Mouse (Mus musculus) liver, embryonic 13.5 days (tissue): ENCODE measurements around the gene Slc13a3. TPM values are rescaled to one million over a fixed set of nuclear protein-coding genes. Genes with fewer than 3 reads are reported as not detected.

ENCODE experiments used
- ATAC-seq: fragments of 200-750 bp; cut with Nextera tagmentation; 2 replicates; pipeline ENCODE4 v1.8.0; 2017; ENCODE audit warnings: low read depth, mild to moderate bottlenecking, moderate number of reproducible peaks, moderate library complexity
- DNase-seq: peaks from one replicate; pipeline ENCODE4 v3.0.0; 2022
- H3K27ac ChIP-seq: fragments of 300-500 bp; sonication (generic); 2 replicates; pipeline ENCODE4 v1.5.1; 2015; ENCODE audit warnings: moderate library complexity, mild to moderate bottlenecking, inconsistent platforms
- H3K27me3 ChIP-seq: fragments of 300-500 bp; sonication (generic); 2 replicates; pipeline ENCODE4 v1.6.1; 2015; ENCODE audit warnings: mild to moderate bottlenecking, inconsistent platforms
- H3K36me3 ChIP-seq: fragments of 300-500 bp; sonication (generic); 2 replicates; pipeline ENCODE4 v1.6.1; 2015; ENCODE audit warnings: mild to moderate bottlenecking, inconsistent platforms
- H3K4me1 ChIP-seq: fragments of 300-500 bp; sonication (generic); replicated peaks from 2 replicates; pipeline ENCODE4 v1.6.1; 2015; ENCODE audit warnings: inconsistent platforms
- H3K4me2 ChIP-seq: fragments of 300-500 bp; sonication (generic); 2 replicates; pipeline ENCODE4 v1.6.1; 2015; ENCODE audit warnings: inconsistent platforms, mild to moderate bottlenecking, moderate library complexity
- H3K4me3 ChIP-seq: fragments of 300-500 bp; sonication (generic); replicated peaks from 2 replicates; pipeline ENCODE4 v1.5.1; 2015; ENCODE audit warnings: mild to moderate bottlenecking, inconsistent platforms
- H3K9ac ChIP-seq: fragments of 300-500 bp; sonication (generic); 2 replicates; pipeline ENCODE4 v1.6.1; 2015; ENCODE audit warnings: mild to moderate bottlenecking, inconsistent platforms
- H3K9me3 ChIP-seq: fragments of 300-500 bp; sonication (generic); replicated peaks from 2 replicates; pipeline ENCODE4 v1.6.1; 2016; ENCODE audit warnings: inconsistent platforms
- WGBS: fragments of 180-500 bp; shearing (Covaris S2); methylation state at CpG from one replicate; pipeline ENCODE4 v1.1.7; 2015; ENCODE audit not compliant: insufficient replicate concordance; 5-methylcytosine and 5-hydroxymethylcytosine counted together
- polyA plus RNA-seq: library from polyadenylated mRNA; unstranded; fragments of >200 nt; fragmentation: Nextera tagmentation; extraction: Ambion mirVana; gene quantifications from 2 replicates; pipeline ENCODE4 v1.2.1, GENCODE M21; 2015

Gene Slc13a3
- polyA plus RNA-seq, 1 experiment from 2014 or later, result 4.4 TPM

GRCm38 (mm10) chr2:165407700-165408301, 65.2 kb downstream of the Slc13a3 start:
- Histone ChIP-seq H3K4me1 (peaks cover 37% of the 10 kb centered on the region), H3K36me3 (no peaks in the 10 kb centered on the region), H3K4me2 (no peak overlapping the region), H3K9ac (no peak overlapping the region), H3K27ac (no peak overlapping the region), H3K4me3 (no peak overlapping the region), H3K9me3 (no peaks in the 10 kb centered on the region), H3K27me3 (no peaks in the 10 kb centered on the region)
- peak; percentile 19 for DNase-seq
- WGBS, result 41% methylated on average over 10 of the region's 10 CpGs
- ATAC-seq, result no peak

- DNase-seq (no peak), ATAC-seq (peak; percentile 20; the same call in 1 of the 2 replicates)
- Histone ChIP-seq H3K4me2 (no peak overlapping the region), H3K9ac (no peak overlapping the region), H3K4me3 (no peak overlapping the region), H3K27ac (peak overlapping the region; percentile 75), H3K9me3 (no peaks in the 10 kb centered on the region), H3K4me1 (peaks cover 48% of the 10 kb centered on the region), H3K36me3 (no peaks in the 10 kb centered on the region), H3K27me3 (no peaks in the 10 kb centered on the region)
- WGBS, result 10% methylated on average over 6 of the region's 6 CpGs
Measured at GRCm38 (mm10) chr2:165405351-165405750, 67.7 kb downstream of the Slc13a3 start.

GRCm38 (mm10) chr2:165404951-165405350, 68.1 kb downstream of the Slc13a3 start:
- WGBS, result 23% methylated on average over 9 of the region's 9 CpGs
- H3K27me3 ChIP-seq, result no peaks in the 10 kb centered on the region
- H3K36me3 ChIP-seq, result no peaks in the 10 kb centered on the region
- ATAC-seq (peak; percentile 75), DNase-seq (no peak)
- H3K4me3 ChIP-seq, result no peak overlapping the region
- H3K9me3 ChIP-seq, result no peaks in the 10 kb centered on the region
- peak overlapping the region; percentile 75 for H3K27ac ChIP-seq
- H3K9ac ChIP-seq, result no peak overlapping the region
- no peak overlapping the region for H3K4me2 ChIP-seq
- H3K4me1 ChIP-seq, result peaks cover 49% of the 10 kb centered on the region

- H3K4me2 ChIP-seq, result no peak overlapping the region
- no peak overlapping the region for H3K27ac ChIP-seq
- peaks cover 25% of the 10 kb centered on the region for H3K4me1 ChIP-seq
- no peaks in the 10 kb centered on the region for H3K9me3 ChIP-seq
- 60% methylated on average over 15 of the region's 15 CpGs for WGBS
- H3K9ac ChIP-seq, result no peak overlapping the region
- ATAC-seq (no peak), DNase-seq (no peak)
- no peaks in the 10 kb centered on the region for H3K27me3 ChIP-seq
- H3K36me3 ChIP-seq, result no peaks in the 10 kb centered on the region
- no peak overlapping the region for H3K4me3 ChIP-seq
Measured at GRCm38 (mm10) chr2:165398164-165398785, 74.8 kb downstream of the Slc13a3 start.

- 76% methylated on average over 23 of the region's 23 CpGs for WGBS
- no peaks in the 10 kb centered on the region for H3K27me3 ChIP-seq
- H3K27ac ChIP-seq, result no peak overlapping the region
- no peaks in the 10 kb centered on the region for H3K36me3 ChIP-seq
- H3K9ac ChIP-seq, result no peak overlapping the region
- no peak for ATAC-seq
- H3K4me2 ChIP-seq, result no peak overlapping the region
- no peak overlapping the region for H3K4me3 ChIP-seq
- peaks cover 20% of the 10 kb centered on the region for H3K4me1 ChIP-seq
- no peaks in the 10 kb centered on the region for H3K9me3 ChIP-seq
- DNase-seq, result no peak
Measured at GRCm38 (mm10) chr2:165397502-165398163, 75.4 kb downstream of the Slc13a3 start.

DNA sequence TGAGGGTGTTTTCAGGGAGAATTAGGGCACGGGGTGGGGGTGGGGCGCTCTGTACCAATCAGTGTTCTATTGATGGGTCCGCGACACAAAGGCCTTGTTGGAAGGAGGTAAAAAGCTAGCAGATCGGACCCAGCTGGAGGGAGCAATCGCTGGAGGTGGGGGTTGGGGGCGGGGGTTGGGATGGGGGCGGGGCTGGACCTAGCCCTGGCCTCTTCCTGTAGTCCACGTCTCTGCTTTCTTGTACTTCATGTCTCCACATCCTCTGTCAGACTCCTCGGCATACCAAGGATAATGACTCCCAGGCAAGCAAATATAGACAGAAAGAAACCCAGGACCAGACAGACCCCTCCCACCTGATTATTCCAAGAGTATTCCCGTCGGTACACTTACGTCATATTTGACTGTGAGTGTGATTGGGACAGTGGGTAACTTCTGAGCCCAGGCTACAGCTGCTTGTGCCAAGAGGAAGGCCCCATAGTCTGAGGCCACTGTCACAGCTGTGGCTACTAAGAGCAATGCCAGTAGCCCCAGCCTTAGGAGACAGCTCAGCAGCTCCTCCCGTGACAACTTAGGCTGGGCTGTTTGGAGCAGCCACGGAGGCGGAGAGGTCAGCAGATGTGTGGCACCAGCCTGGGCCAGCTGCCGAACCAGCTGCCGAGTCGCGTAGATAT, 76.1 kb downstream of the Slc13a3 start:
- no peaks in the 10 kb centered on the region for H3K27me3 ChIP-seq
- H3K27ac ChIP-seq, result no peak overlapping the region; the same call in 1 of the 2 replicates
- H3K4me2 ChIP-seq, result no peak overlapping the region
- WGBS, result 53% methylated on average over 20 of the region's 20 CpGs
- no peak overlapping the region for H3K4me3 ChIP-seq
- no peak for DNase-seq
- peak overlapping the region; percentile 41; the same call in 1 of the 2 replicates for H3K9ac ChIP-seq
- peaks cover 20% of the 10 kb centered on the region for H3K4me1 ChIP-seq
- H3K36me3 ChIP-seq, result no peaks in the 10 kb centered on the region
- ATAC-seq, result no peak
- H3K9me3 ChIP-seq, result no peaks in the 10 kb centered on the region

DNA sequence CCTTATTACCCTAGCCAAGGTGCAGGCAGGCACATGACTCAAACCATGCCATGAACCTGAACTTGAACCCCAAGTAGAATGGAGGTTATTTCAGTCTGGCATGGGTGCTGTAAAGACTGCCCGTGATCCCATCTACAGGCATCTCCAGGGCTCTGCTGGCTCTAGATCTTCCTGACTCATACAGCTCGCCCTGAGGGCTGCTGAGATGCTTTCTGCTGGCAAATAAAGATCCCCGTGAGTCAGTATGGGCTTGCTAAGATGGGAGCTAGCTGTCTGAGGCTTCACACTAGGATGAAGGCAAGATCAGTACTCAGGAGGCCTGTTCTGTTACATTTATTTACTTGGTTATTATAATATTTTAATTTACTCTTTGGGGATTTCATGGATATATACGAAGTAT, 80.9 kb downstream of the Slc13a3 start:
- no peak overlapping the region for H3K4me2 ChIP-seq
- H3K4me1 ChIP-seq, result peaks cover 12% of the 10 kb centered on the region; the same call in 1 of the 2 replicates
- H3K9me3 ChIP-seq, result no peaks in the 10 kb centered on the region
- no peaks in the 10 kb centered on the region for H3K36me3 ChIP-seq
- no peak overlapping the region for H3K9ac ChIP-seq
- no peak overlapping the region for H3K27ac ChIP-seq
- DNase-seq (no peak), ATAC-seq (no peak)
- no peak overlapping the region for H3K4me3 ChIP-seq
- peaks cover 9% of the 10 kb centered on the region for H3K27me3 ChIP-seq
- WGBS, result 63% methylated on average over 4 of the region's 4 CpGs

GRCm38 (mm10) chr2:165391561-165391960, 81.5 kb downstream of the Slc13a3 start:
- peaks cover 10% of the 10 kb centered on the region; the same call in 1 of the 2 replicates for H3K4me1 ChIP-seq
- no peak overlapping the region for H3K4me3 ChIP-seq
- no peaks in the 10 kb centered on the region for H3K36me3 ChIP-seq
- H3K9me3 ChIP-seq, result no peaks in the 10 kb centered on the region
- no peak overlapping the region for H3K4me2 ChIP-seq
- 20% methylated on average over 8 of the region's 8 CpGs for WGBS
- ATAC-seq, result no peak
- no peak overlapping the region for H3K27ac ChIP-seq
- H3K27me3 ChIP-seq, result peaks cover 9% of the 10 kb centered on the region
- no peak for DNase-seq
- no peak overlapping the region for H3K9ac ChIP-seq

DNA sequence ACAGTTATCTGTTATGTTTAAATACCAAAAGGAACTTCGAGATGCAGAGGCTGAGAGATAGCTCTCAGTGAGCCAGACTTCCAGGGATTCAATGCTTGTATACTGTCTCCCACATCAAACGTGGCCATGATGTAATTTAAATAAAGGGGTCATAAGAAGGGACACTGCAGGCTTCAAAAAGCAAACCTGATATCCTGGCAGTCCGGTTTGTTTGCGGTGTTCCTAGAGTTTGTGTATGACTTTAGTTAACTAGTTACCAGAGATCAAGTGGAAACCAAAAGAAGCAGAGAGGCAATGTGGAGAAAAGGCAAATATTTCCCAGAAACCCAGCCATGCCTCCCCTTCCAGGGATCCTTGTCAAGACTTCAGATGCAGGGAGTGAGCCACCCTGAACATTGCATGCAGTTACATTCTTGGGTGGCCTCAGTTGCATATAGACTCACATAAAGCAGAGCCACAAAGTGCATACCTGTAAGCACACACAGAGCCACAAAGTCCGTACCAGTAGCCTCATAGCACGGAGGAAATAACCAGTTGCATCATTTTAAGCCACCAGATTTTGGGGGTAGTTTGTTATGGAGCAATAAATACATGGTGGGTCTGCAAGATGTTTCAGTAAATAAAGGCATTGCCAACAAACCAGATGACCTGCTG, 83.6 kb downstream of the Slc13a3 start:
- no peak overlapping the region for H3K4me2 ChIP-seq
- DNase-seq (no peak), ATAC-seq (peak; percentile 57; the same call in 1 of the 2 replicates)
- no peaks in the 10 kb centered on the region for H3K9me3 ChIP-seq
- H3K9ac ChIP-seq, result no peak overlapping the region
- H3K27ac ChIP-seq, result peak overlapping the region; percentile 37
- WGBS, result 57% methylated on average over 6 of the region's 6 CpGs
- peaks cover 9% of the 10 kb centered on the region for H3K36me3 ChIP-seq
- H3K4me1 ChIP-seq, result peaks cover 11% of the 10 kb centered on the region; the same call in 1 of the 2 replicates
- no peak overlapping the region for H3K4me3 ChIP-seq
- peaks cover 9% of the 10 kb centered on the region for H3K27me3 ChIP-seq

GRCm38 (mm10) chr2:165387844-165388495, 85.1 kb downstream of the Slc13a3 start, which contains the start of gene Zfp334:
Zfp334 (minus strand) TSS chr2:165388259.
- DNase-seq (peak; percentile 41), ATAC-seq (peak; percentile 65)
- Histone ChIP-seq H3K9ac (peak within 1 kb of the TSS; percentile 60), H3K4me3 (peak within 1 kb of the TSS; percentile 58), H3K27ac (peak within 1 kb of the TSS; percentile 43; the same call in 1 of the 2 replicates), H3K9me3 (no peaks in the 10 kb centered on the region), H3K36me3 (peaks cover 23% of the 10 kb centered on the region), H3K27me3 (peaks cover 9% of the 10 kb centered on the region), H3K4me2 (peak within 1 kb of the TSS; percentile 53), H3K4me1 (peaks cover 11% of the 10 kb centered on the region; the same call in 1 of the 2 replicates)
- WGBS, result 2% methylated on average over 40 of the region's 40 CpGs
